Mouse (Mus musculus) spleen, postnatal 4 days (tissue): Measurements from ENCODE around the gene Tmem236.

Experiments used
- DNase-seq, 2 experiments: peaks; one replicate each; pipeline ENCODE4 v3.0.0; 2022; ENCODE audit warnings: low spot score in 2 of 2

Gene Tmem236

DNA sequence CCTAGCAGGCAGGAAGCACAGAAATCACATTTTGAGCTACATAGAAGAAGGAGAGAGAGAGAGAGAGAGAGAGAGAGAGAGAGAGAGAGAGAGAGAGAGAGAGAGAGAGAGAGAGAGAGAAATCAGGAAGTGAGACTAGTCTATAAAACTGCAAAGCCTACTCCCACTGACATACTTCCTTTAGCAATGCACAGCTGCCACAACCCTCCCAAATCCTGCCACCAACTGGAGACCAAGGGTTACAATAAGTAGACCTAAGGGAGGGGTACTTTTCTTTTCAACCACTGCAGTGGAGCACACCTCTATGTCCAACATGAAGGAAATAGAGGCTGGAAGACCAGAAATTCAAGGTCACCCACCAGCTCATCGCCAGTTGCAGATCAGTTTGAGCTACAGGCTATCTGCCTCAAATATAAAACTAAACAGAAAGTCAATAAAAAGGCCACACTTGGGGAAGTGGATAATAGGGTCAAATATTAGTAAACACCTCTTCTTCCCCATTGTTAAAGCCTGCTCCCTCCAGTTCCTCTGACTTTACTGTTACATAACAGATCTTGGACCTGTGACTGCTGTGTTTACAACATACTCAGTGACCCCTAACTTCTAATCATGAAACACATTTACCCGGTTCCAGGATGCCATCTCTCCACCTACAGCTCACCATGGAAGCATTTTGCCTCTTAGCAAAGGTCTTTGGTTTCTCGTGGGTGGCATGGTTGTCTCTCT, 75.7 kb downstream of the Tmem236 start:
- peak in 1 of 2 experiments; percentile 17 for DNase-seq

DNA sequence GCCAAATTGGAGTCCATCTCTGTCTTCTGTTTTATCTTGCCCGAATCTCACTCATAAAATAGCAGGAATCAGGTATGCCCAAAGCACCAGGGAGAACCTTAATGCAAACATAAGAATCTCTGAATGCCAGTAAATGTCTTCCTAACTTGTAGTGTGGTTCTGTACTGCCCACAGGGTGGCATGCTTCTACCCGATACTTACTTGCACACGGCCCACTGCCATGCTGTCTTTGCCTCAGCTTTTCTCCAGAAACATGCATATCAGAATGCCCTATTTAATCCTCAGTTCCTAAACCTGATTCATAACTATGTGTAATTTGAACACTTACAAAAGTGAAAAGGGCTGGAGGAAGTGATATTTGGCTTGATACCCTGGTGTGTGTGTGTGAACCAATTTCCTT, 77.6 kb downstream of the Tmem236 start:
- DNase-seq, result no peak

DNA sequence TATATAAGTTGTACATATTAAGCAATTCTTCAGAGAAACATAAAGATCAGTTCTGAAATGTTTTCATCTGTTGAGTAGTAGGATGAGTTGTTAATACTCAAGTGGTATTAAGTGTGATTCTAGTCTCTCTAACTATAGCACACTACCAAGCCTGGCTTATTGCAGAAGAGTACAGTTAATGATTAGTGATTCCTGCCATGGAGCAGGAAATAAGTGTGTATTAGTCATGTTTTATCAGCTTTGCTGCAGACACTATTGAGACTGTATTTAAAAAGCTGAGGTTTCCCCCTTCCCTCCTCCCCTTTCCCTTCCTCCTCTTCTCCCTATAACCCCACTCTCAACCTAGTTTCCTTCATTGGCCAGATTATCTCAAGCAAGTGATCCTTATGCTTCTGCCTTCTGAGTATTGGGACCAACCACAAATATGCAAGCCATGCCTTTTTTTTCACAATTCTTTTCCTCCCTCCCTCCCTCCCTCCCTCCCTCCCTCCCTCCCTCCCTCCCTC, 84.1 kb downstream of the Tmem236 start:
- DNase-seq, result no peak

DNA sequence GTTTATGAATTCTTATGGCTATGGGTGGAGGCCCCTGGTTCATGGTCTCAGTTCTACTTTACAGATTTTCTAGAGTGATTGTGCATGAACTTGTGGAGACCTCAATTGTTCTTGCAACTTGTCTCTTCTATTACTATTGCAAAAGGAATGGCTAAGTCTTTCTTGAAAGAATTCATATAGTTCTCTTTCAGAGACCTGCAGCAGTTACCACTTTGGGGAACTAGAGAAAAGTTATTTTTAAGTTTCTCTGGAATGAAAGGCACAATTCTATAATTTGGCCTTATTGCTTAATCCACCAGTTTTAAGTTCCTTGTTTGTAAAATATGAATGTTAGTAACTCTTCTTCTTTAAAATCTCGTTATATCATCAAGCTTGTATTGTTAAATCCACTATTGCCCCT, 87.8 kb downstream of the Tmem236 start:
- DNase-seq, result no peak

DNA sequence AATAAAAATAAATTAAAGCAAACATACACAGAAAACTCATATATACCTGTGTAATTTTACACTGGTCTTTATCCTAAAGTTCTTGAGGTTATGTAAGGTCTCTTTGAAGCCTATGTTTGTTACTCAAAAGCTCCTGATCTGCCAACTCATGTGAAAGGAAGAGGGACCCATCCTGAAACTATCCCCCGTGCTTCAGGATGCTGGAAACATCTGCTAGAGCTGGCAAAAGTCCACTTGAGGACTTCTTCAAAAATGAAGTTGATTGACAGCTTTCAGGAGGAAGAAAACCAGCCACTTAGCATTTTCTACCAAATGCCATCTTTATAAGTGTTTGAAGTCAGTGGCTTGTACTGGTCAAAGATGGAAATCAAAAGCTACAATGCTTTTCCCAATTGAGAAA, 94.8 kb downstream of the Tmem236 start:
- DNase-seq, result no peak
